Mouse (Mus musculus): ENCODE data around the gene Kansl1. TPM values are rescaled to one million over a fixed set of nuclear protein-coding genes. Genes with fewer than 3 reads are reported as not detected.

The Kansl1 gene
- polyA plus RNA-seq, 1 experiment: 94.2 TPM

- TF ChIP-seq POLR2A (IDR thresholded peaks at IDR 0.05; ENCODE audit: control insufficient read depth, low read depth, low read length) (no peak), CTCF (IDR thresholded peaks at IDR 0.05; ENCODE audit: control insufficient read depth, insufficient read depth, insufficient replicate concordance, low read depth, low read length) (no peak)
- H3K4me3 ChIP-seq (ENCODE audit: control insufficient read depth, low read depth, low read length): no peak overlapping the region
- H3K27ac ChIP-seq (ENCODE audit: control insufficient read depth, insufficient read depth, low read depth, low read length): no peak overlapping the region
- no peaks in the 10 kb centered on the region for H3K27me3 ChIP-seq (ENCODE audit: control insufficient read depth, insufficient read depth, low read length)
- peaks cover 4% of the 10 kb centered on the region; the same call in 1 of the 2 replicates for H3K36me3 ChIP-seq (ENCODE audit: control insufficient read depth, insufficient read depth, low read length)
- H3K4me1 ChIP-seq (ENCODE audit: control insufficient read depth, insufficient read depth, low read length): no peaks in the 10 kb centered on the region
Measured at GRCm38 (mm10) chr11:104424727-104425416, 43.8 kb downstream of the Kansl1 start.

- H3K27me3 ChIP-seq (ENCODE audit: control insufficient read depth, insufficient read depth, low read length): no peaks in the 10 kb centered on the region
- H3K27ac ChIP-seq (ENCODE audit: control insufficient read depth, insufficient read depth, low read depth, low read length): no peak overlapping the region
- H3K36me3 ChIP-seq (ENCODE audit: control insufficient read depth, insufficient read depth, low read length): no peaks in the 10 kb centered on the region
- TF ChIP-seq POLR2A (IDR thresholded peaks at IDR 0.05; ENCODE audit: control insufficient read depth, low read depth, low read length) (no peak), CTCF (IDR thresholded peaks at IDR 0.05; ENCODE audit: control insufficient read depth, insufficient read depth, insufficient replicate concordance, low read depth, low read length) (no peak)
- H3K4me1 ChIP-seq (ENCODE audit: control insufficient read depth, insufficient read depth, low read length): no peaks in the 10 kb centered on the region
- H3K4me3 ChIP-seq (ENCODE audit: control insufficient read depth, low read depth, low read length): no peak overlapping the region
Measured at GRCm38 (mm10) chr11:104412254-104412653, 56.4 kb downstream of the Kansl1 start.

- Histone ChIP-seq H3K4me3 (ENCODE audit: control insufficient read depth, low read depth, low read length) (no peak overlapping the region), H3K4me1 (ENCODE audit: control insufficient read depth, insufficient read depth, low read length) (no peaks in the 10 kb centered on the region), H3K27me3 (ENCODE audit: control insufficient read depth, insufficient read depth, low read length) (no peaks in the 10 kb centered on the region), H3K36me3 (ENCODE audit: control insufficient read depth, insufficient read depth, low read length) (no peaks in the 10 kb centered on the region), H3K27ac (ENCODE audit: control insufficient read depth, insufficient read depth, low read depth, low read length) (no peak overlapping the region; the same call in 1 of the 2 replicates)
- TF ChIP-seq POLR2A (IDR thresholded peaks at IDR 0.05; ENCODE audit: control insufficient read depth, low read depth, low read length): no peak
- no peak for TF ChIP-seq CTCF (IDR thresholded peaks at IDR 0.05; ENCODE audit: control insufficient read depth, insufficient read depth, insufficient replicate concordance, low read depth, low read length)
Measured at GRCm38 (mm10) chr11:104407391-104407790, 61.3 kb downstream of the Kansl1 start.

- Histone ChIP-seq H3K4me3 (ENCODE audit: control insufficient read depth, low read depth, low read length) (no peak overlapping the region), H3K27me3 (ENCODE audit: control insufficient read depth, insufficient read depth, low read length) (no peaks in the 10 kb centered on the region), H3K36me3 (ENCODE audit: control insufficient read depth, insufficient read depth, low read length) (no peaks in the 10 kb centered on the region), H3K4me1 (ENCODE audit: control insufficient read depth, insufficient read depth, low read length) (no peaks in the 10 kb centered on the region), H3K27ac (ENCODE audit: control insufficient read depth, insufficient read depth, low read depth, low read length) (no peak overlapping the region)
- TF ChIP-seq CTCF (IDR thresholded peaks at IDR 0.05; ENCODE audit: control insufficient read depth, insufficient read depth, insufficient replicate concordance, low read depth, low read length): no peak
Measured at GRCm38 (mm10) chr11:104400961-104401360, 67.7 kb downstream of the Kansl1 start.

- H3K4me1 ChIP-seq (ENCODE audit: control insufficient read depth, insufficient read depth, low read length): no peaks in the 10 kb centered on the region
- no peaks in the 10 kb centered on the region for H3K27me3 ChIP-seq (ENCODE audit: control insufficient read depth, insufficient read depth, low read length)
- H3K27ac ChIP-seq (ENCODE audit: control insufficient read depth, insufficient read depth, low read depth, low read length): peak overlapping the region; percentile 29; the same call in 1 of the 2 replicates
- no peak overlapping the region for H3K4me3 ChIP-seq (ENCODE audit: control insufficient read depth, low read depth, low read length)
- TF ChIP-seq CTCF (IDR thresholded peaks at IDR 0.05; ENCODE audit: control insufficient read depth, insufficient read depth, insufficient replicate concordance, low read depth, low read length) (no peak), POLR2A (IDR thresholded peaks at IDR 0.05; ENCODE audit: control insufficient read depth, low read depth, low read length) (no peak)
- no peaks in the 10 kb centered on the region; the same call in 1 of the 2 replicates for H3K36me3 ChIP-seq (ENCODE audit: control insufficient read depth, insufficient read depth, low read length)
Measured at GRCm38 (mm10) chr11:104399459-104400216, 69.0 kb downstream of the Kansl1 start.

GRCm38 (mm10) chr11:104395648-104396047 lies 73.0 kb downstream of the Kansl1 start:
- Histone ChIP-seq H3K4me3 (ENCODE audit: control insufficient read depth, low read depth, low read length) (no peak overlapping the region), H3K36me3 (ENCODE audit: control insufficient read depth, insufficient read depth, low read length) (no peaks in the 10 kb centered on the region; the same call in 1 of the 2 replicates), H3K27ac (ENCODE audit: control insufficient read depth, insufficient read depth, low read depth, low read length) (no peak overlapping the region), H3K27me3 (ENCODE audit: control insufficient read depth, insufficient read depth, low read length) (no peaks in the 10 kb centered on the region), H3K4me1 (ENCODE audit: control insufficient read depth, insufficient read depth, low read length) (no peaks in the 10 kb centered on the region; the same call in 1 of the 2 replicates)
- TF ChIP-seq CTCF (IDR thresholded peaks at IDR 0.05; ENCODE audit: control insufficient read depth, insufficient read depth, insufficient replicate concordance, low read depth, low read length) (no peak), POLR2A (IDR thresholded peaks at IDR 0.05; ENCODE audit: control insufficient read depth, low read depth, low read length) (no peak)

- TF ChIP-seq CTCF (IDR thresholded peaks at IDR 0.05; ENCODE audit: control insufficient read depth, insufficient read depth, insufficient replicate concordance, low read depth, low read length): no peak
- TF ChIP-seq POLR2A (IDR thresholded peaks at IDR 0.05; ENCODE audit: control insufficient read depth, low read depth, low read length): no peak
Measured at GRCm38 (mm10) chr11:104393196-104393595, 75.5 kb downstream of the Kansl1 start.

More at GRCm38 (mm10) chr11:104393196-104393595, 75.5 kb downstream of the Kansl1 start:
- no peak overlapping the region for H3K27ac ChIP-seq (ENCODE audit: control insufficient read depth, insufficient read depth, low read depth, low read length)
- H3K4me1 ChIP-seq (ENCODE audit: control insufficient read depth, insufficient read depth, low read length): no peaks in the 10 kb centered on the region; the same call in 1 of the 2 replicates
- H3K4me3 ChIP-seq (ENCODE audit: control insufficient read depth, low read depth, low read length): no peak overlapping the region
- no peaks in the 10 kb centered on the region; the same call in 1 of the 2 replicates for H3K36me3 ChIP-seq (ENCODE audit: control insufficient read depth, insufficient read depth, low read length)
- H3K27me3 ChIP-seq (ENCODE audit: control insufficient read depth, insufficient read depth, low read length): no peaks in the 10 kb centered on the region
